Mouse (Mus musculus) lung, postnatal 0 days (tissue): ENCODE measurements at regions not wholly inside any gene's neighbourhood (a gene's known extent, or its start where the extent isn't known, plus 50 kb on each side); places are given as distances from the start of the nearest gene placed in this dataset.

ENCODE experiments used
- CTCF ChIP-seq: IDR thresholded peaks from 2 replicates; pipeline ENCODE4 v1.5.1; 2016; ENCODE audit warnings: antibody characterized with exemption, mild to moderate bottlenecking
- EP300 ChIP-seq: IDR thresholded peaks from 2 replicates; pipeline ENCODE4 v1.6.1; 2016; ENCODE audit warnings: antibody characterized with exemption, mild to moderate bottlenecking, control low read depth

GRCm38 (mm10) chr13:44277952-44278351, 451.3 kb upstream of the Jarid2 start:
- TF ChIP-seq EP300 (no peak), CTCF (no peak)
